Mouse (Mus musculus): ENCODE data around the gene Syn1. TPM values are rescaled to one million over a fixed set of nuclear protein-coding genes. Genes with fewer than 3 reads are reported as not detected.
A peak's percentile ranks its signal among the peaks of the same experiment; 100 is the strongest.

The Syn1 gene
- 4.5 and 5.2 TPM in 2 replicates for polyA plus RNA-seq (2014; fragmentation: Nextera tagmentation; extraction: Ambion mirVana)

GRCm38 (mm10) chrX:20920844-20921364 is at the start of gene Syn1:
Gene Syn1 (minus strand): TSS chrX:20921004.
- H3K4me2 ChIP-seq (ENCODE audit: low read depth, low read length), result peak within 1 kb of the TSS; percentile 76
- H3K27me3 ChIP-seq (replicated peaks; ENCODE audit: control insufficient read depth, insufficient read depth, low read length), result 0 out of 2 replicates have a peak, but pooled peaks cover 2% of the 10 kb centered on the region
- H3K4me3 ChIP-seq (ENCODE audit: low read depth, low read length), result peak within 1 kb of the TSS; percentile 40
- ATAC-seq (ENCODE audit: low read depth) (peak; percentile 97), DNase-seq (ENCODE audit: low spot score) (peak; percentile 94)
- H3K36me3 ChIP-seq (ENCODE audit: control insufficient read depth, insufficient read depth, low read length), result no peaks in the 10 kb centered on the region
- no peaks in the 10 kb centered on the region for H3K9me3 ChIP-seq (ENCODE audit: control insufficient read depth, low read length)
- no peak within 1 kb of the TSS for H3K27ac ChIP-seq (replicated peaks; ENCODE audit: low read depth, low read length)
- 11% methylated on average over 4 of the region's 44 CpGs for WGBS
- H3K9ac ChIP-seq (ENCODE audit: low read depth, low read length), result peak within 1 kb of the TSS; percentile 52
- H3K4me1 ChIP-seq (ENCODE audit: control insufficient read depth, insufficient read depth, low read length), result no peaks in the 10 kb centered on the region

- peak; percentile 98 for ATAC-seq (ENCODE audit: low read depth)
- no peaks in the 10 kb centered on the region for H3K27me3 ChIP-seq (replicated peaks; ENCODE audit: control insufficient read depth, insufficient read depth, low read length)
- H3K4me2 ChIP-seq (ENCODE audit: low read depth, low read length), result peak within 1 kb of the TSS; percentile 53
- no peaks in the 10 kb centered on the region for H3K4me1 ChIP-seq (ENCODE audit: control insufficient read depth, insufficient read depth, low read length)
- H3K9ac ChIP-seq (ENCODE audit: low read depth, low read length), result peak within 1 kb of the TSS; percentile 60
- H3K27ac ChIP-seq (replicated peaks; ENCODE audit: low read depth, low read length), result peak within 1 kb of the TSS; percentile 80
- WGBS, result 23% methylated on average over 51 of the region's 57 CpGs
- H3K4me3 ChIP-seq (ENCODE audit: low read depth, low read length), result peak within 1 kb of the TSS; percentile 52
- DNase-seq (ENCODE audit: low spot score), result peak; percentile 96
- no peaks in the 10 kb centered on the region for H3K36me3 ChIP-seq (ENCODE audit: control insufficient read depth, insufficient read depth, low read length)
- H3K9me3 ChIP-seq (ENCODE audit: control insufficient read depth, low read length), result no peaks in the 10 kb centered on the region
These were observed 40.9 kb upstream of the Syn1 start, which contains the start of gene Uxt for GRCm38 (mm10) chrX:20961477-20962378. Gene Uxt (minus strand): TSS chrX:20962017.

GRCm38 (mm10) chrX:20950191-20950880 is 29.5 kb upstream of the Syn1 start, which contains the start of gene Elk1:
Gene Elk1 (minus strand): TSS chrX:20950608.
- Histone ChIP-seq H3K4me3 (ENCODE audit: low read depth, low read length) (peak within 1 kb of the TSS; percentile 61), H3K36me3 (ENCODE audit: control insufficient read depth, insufficient read depth, low read length) (no peaks in the 10 kb centered on the region), H3K4me1 (ENCODE audit: control insufficient read depth, insufficient read depth, low read length) (no peaks in the 10 kb centered on the region), H3K27me3 (replicated peaks; ENCODE audit: control insufficient read depth, insufficient read depth, low read length) (no peaks in the 10 kb centered on the region), H3K4me2 (ENCODE audit: low read depth, low read length) (peak within 1 kb of the TSS; percentile 55), H3K9me3 (ENCODE audit: control insufficient read depth, low read length) (no peaks in the 10 kb centered on the region), H3K9ac (ENCODE audit: low read depth, low read length) (peak within 1 kb of the TSS; percentile 67), H3K27ac (replicated peaks; ENCODE audit: low read depth, low read length) (no peak within 1 kb of the TSS; the same call in 1 of the 2 replicates)
- peak; percentile 98 for ATAC-seq (ENCODE audit: low read depth)
- 18% methylated on average over 18 of the region's 30 CpGs for WGBS
- peak; percentile 96 for DNase-seq (ENCODE audit: low spot score)

- no peak overlapping the region for H3K9ac ChIP-seq (ENCODE audit: low read depth, low read length)
- H3K4me2 ChIP-seq (ENCODE audit: low read depth, low read length), result no peak overlapping the region
- H3K36me3 ChIP-seq (ENCODE audit: control insufficient read depth, insufficient read depth, low read length), result peaks cover 6% of the 10 kb centered on the region; the same call in 1 of the 2 replicates
- H3K4me3 ChIP-seq (ENCODE audit: low read depth, low read length), result no peak overlapping the region
- ATAC-seq (ENCODE audit: low read depth) (no peak), DNase-seq (ENCODE audit: low spot score) (peak; percentile 24)
- H3K27me3 ChIP-seq (replicated peaks; ENCODE audit: control insufficient read depth, insufficient read depth, low read length), result no peaks in the 10 kb centered on the region
- H3K4me1 ChIP-seq (ENCODE audit: control insufficient read depth, insufficient read depth, low read length), result no peaks in the 10 kb centered on the region
- 17% methylated on average over 4 of the region's 4 CpGs for WGBS
- no peak overlapping the region for H3K27ac ChIP-seq (replicated peaks; ENCODE audit: low read depth, low read length)
- no peaks in the 10 kb centered on the region for H3K9me3 ChIP-seq (ENCODE audit: control insufficient read depth, low read length)
These were observed 25.3 kb upstream of the Syn1 start for GRCm38 (mm10) chrX:20946055-20946454.

- Histone ChIP-seq H3K27me3 (replicated peaks; ENCODE audit: control insufficient read depth, insufficient read depth, low read length) (no peaks in the 10 kb centered on the region), H3K27ac (replicated peaks; ENCODE audit: low read depth, low read length) (no peak overlapping the region), H3K9ac (ENCODE audit: low read depth, low read length) (no peak overlapping the region), H3K4me1 (ENCODE audit: control insufficient read depth, insufficient read depth, low read length) (no peaks in the 10 kb centered on the region), H3K4me2 (ENCODE audit: low read depth, low read length) (no peak overlapping the region), H3K4me3 (ENCODE audit: low read depth, low read length) (no peak overlapping the region), H3K36me3 (ENCODE audit: control insufficient read depth, insufficient read depth, low read length) (0 out of 2 replicates have a peak, but pooled peaks cover 13% of the 10 kb centered on the region), H3K9me3 (ENCODE audit: control insufficient read depth, low read length) (no peaks in the 10 kb centered on the region)
- ATAC-seq (ENCODE audit: low read depth) (no peak), DNase-seq (ENCODE audit: low spot score) (no peak)
- WGBS, result 87% methylated on average over 1 of the region's 1 CpGs
These were observed 11.2 kb upstream of the Syn1 start for GRCm38 (mm10) chrX:20931963-20932362.

GRCm38 (mm10) chrX:20931364-20931763 is 10.6 kb upstream of the Syn1 start, which contains the start of gene Cfp:
Gene Cfp (minus strand): TSS chrX:20931555.
- Histone ChIP-seq H3K4me2 (ENCODE audit: low read depth, low read length) (no peak within 1 kb of the TSS), H3K4me1 (ENCODE audit: control insufficient read depth, insufficient read depth, low read length) (no peaks in the 10 kb centered on the region), H3K27me3 (replicated peaks; ENCODE audit: control insufficient read depth, insufficient read depth, low read length) (no peaks in the 10 kb centered on the region), H3K4me3 (ENCODE audit: low read depth, low read length) (no peak within 1 kb of the TSS), H3K36me3 (ENCODE audit: control insufficient read depth, insufficient read depth, low read length) (0 out of 2 replicates have a peak, but pooled peaks cover 13% of the 10 kb centered on the region), H3K9me3 (ENCODE audit: control insufficient read depth, low read length) (no peaks in the 10 kb centered on the region), H3K9ac (ENCODE audit: low read depth, low read length) (no peak within 1 kb of the TSS), H3K27ac (replicated peaks; ENCODE audit: low read depth, low read length) (no peak within 1 kb of the TSS)
- DNase-seq (ENCODE audit: low spot score), result no peak
- WGBS, result 89% methylated on average over 1 of the region's 1 CpGs
- no peak for ATAC-seq (ENCODE audit: low read depth)

GRCm38 (mm10) chrX:20929859-20930258 is 9.1 kb upstream of the Syn1 start:
- ATAC-seq (ENCODE audit: low read depth), result no peak
- Histone ChIP-seq H3K4me1 (ENCODE audit: control insufficient read depth, insufficient read depth, low read length) (no peaks in the 10 kb centered on the region), H3K9me3 (ENCODE audit: control insufficient read depth, low read length) (no peaks in the 10 kb centered on the region), H3K27me3 (replicated peaks; ENCODE audit: control insufficient read depth, insufficient read depth, low read length) (no peaks in the 10 kb centered on the region), H3K9ac (ENCODE audit: low read depth, low read length) (no peak overlapping the region), H3K4me2 (ENCODE audit: low read depth, low read length) (no peak overlapping the region), H3K36me3 (ENCODE audit: control insufficient read depth, insufficient read depth, low read length) (0 out of 2 replicates have a peak, but pooled peaks cover 5% of the 10 kb centered on the region), H3K27ac (replicated peaks; ENCODE audit: low read depth, low read length) (no peak overlapping the region), H3K4me3 (ENCODE audit: low read depth, low read length) (no peak overlapping the region)
- no peak for DNase-seq (ENCODE audit: low spot score)
- WGBS, result 81% methylated on average over 1 of the region's 1 CpGs

- no peak for ATAC-seq (ENCODE audit: low read depth)
These were observed 4.2 kb upstream of the Syn1 start for GRCm38 (mm10) chrX:20924976-20925375.

More at GRCm38 (mm10) chrX:20924976-20925375, 4.2 kb upstream of the Syn1 start:
- Histone ChIP-seq H3K4me1 (ENCODE audit: control insufficient read depth, insufficient read depth, low read length) (no peaks in the 10 kb centered on the region), H3K4me3 (ENCODE audit: low read depth, low read length) (no peak overlapping the region), H3K27me3 (replicated peaks; ENCODE audit: control insufficient read depth, insufficient read depth, low read length) (no peaks in the 10 kb centered on the region), H3K9ac (ENCODE audit: low read depth, low read length) (no peak overlapping the region), H3K27ac (replicated peaks; ENCODE audit: low read depth, low read length) (no peak overlapping the region), H3K36me3 (ENCODE audit: control insufficient read depth, insufficient read depth, low read length) (no peaks in the 10 kb centered on the region), H3K9me3 (ENCODE audit: control insufficient read depth, low read length) (no peaks in the 10 kb centered on the region), H3K4me2 (ENCODE audit: low read depth, low read length) (no peak overlapping the region)
- no peak for DNase-seq (ENCODE audit: low spot score)
